Mouse (Mus musculus): ENCODE results near the gene Gm37240.

GRCm38 (mm10) chr3:84472955-84473354, 1414.4 kb downstream of the Gm37240 start:
- no peak for TF ChIP-seq CTCF (IDR thresholded peaks at IDR 0.05; ENCODE audit: borderline replicate concordance, insufficient read depth, low read length)
- TF ChIP-seq POLR2A (IDR thresholded peaks at IDR 0.05; ENCODE audit: low read depth, low read length) = no peak
